Mouse (Mus musculus) left cerebral cortex, postnatal 10 days (tissue): ENCODE results near the gene Smg6. TPM values are rescaled to one million over a fixed set of nuclear protein-coding genes. Genes with fewer than 3 reads are reported as not detected.
A peak's percentile ranks its signal among the peaks of the same experiment; 100 is the strongest.

Experiments
- DNase-seq, 2 experiments: peaks; one replicate each; pipeline ENCODE4 v3.0.0; 2021 to 2022; ENCODE audit warnings: low spot score in 2 of 2, mixed read lengths in 1 of 2; ENCODE audit errors: extremely low spot score in 1 of 2
- intact Hi-C: fragments of 180-260 bp; cut with DNase I; formaldehyde crosslinking; loops from one replicate; pipeline ENCODE4 v1.15.1; 2025
- total RNA-seq, 2 experiments: library from RNA; stranded (reverse); gene quantifications; 2 replicates each; pipeline ENCODE4 v1.2.3; 2021

Smg6 gene
- total RNA-seq, result 10 to 100 TPM; 21.8 to 24.9 TPM

DNA sequence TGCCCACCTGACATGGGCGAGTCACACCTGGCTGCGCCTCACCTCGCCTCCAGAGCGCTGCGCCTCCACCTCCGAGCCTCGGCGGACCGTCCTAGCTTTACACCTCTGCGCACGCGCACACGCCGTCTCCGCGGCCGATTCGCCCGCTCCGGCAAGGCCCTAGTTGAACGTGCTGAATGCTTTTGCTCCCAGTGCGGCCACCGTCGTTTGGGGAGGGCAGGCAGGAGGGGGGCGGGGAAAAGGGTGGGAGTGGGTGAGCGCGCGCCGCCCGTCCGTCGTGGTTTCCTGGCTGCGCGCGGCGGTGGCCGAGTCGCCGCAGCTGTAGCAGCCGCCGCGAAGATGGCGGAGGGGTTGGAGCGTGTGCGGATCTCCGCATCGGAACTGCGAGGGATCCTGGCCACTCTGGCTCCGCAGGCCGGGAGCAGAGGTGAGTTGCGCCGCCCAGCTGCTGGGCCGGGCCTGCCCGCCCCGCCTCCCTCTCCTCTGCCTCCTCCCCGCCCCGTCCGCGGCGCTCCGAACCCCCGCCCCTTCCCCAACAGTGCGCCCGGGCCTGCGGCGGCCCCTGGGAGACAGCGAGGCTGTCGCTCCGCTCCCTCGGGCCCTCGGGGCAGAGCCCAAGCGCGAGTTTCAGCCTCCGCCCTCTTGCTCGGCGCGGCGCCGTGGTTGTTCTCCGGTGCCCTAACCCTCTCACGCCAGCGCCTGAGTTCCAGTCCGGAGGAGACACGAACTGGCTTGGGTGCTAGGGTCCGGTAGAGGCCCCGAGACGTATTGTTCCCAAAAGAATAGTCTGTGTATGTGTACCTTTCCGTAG lies at the start of gene Smg6, which contains the start of gene Srr:
Gene Smg6, plus strand, starts transcription at position 247 of the 811 bp plus-strand sequence.
Gene Srr, minus strand, starts transcription at position 372 of the 811 bp plus-strand sequence.
- peak; percentile 92 to 97 for DNase-seq
- intact Hi-C loops, result no loop called here

DNA sequence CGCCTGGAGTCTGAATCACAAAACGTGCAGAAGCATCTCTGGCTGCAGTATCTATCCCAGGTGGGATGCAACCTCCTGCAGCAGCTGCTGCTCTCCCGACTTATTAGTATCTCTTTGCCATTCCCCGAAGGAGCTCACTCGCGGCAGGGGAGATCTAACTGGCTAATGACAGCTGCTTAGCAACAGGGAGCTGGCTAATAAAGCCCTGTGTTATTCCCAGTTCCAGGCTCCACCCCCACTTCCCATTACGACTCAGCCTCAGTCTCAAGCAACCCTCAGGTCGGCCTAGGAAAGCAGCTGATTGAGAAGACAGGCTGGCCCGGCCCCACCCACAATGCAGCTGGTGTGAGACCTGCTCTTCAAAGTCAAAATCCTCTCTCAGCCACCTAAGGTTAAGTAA lies 48.8 kb upstream of the Smg6 start:
- intact Hi-C loops, result no loop called here
- DNase-seq, result peak; percentile 70 to 78

DNA sequence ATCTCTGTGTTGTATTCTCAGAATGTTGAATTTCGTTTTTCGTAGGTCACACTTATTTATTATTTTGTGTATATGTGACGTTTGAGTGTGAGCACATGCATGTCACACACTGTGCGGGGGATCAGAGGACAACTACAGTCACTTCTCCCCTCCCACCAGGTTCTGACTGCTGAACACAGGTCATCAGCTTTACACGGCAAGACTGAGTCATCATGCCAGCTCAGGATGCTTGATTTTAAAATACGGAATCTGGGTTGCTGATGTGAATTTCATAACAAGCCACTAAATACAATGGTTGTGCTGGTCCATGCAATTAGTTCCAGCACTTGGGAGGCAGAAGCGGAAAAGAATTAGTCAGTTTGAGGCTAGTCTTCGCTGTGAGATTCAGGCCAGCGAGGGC lies 44.6 kb upstream of the Smg6 start:
- intact Hi-C loops, result no loop called here
- no peak for DNase-seq

- intact Hi-C loops, result no loop called here
- DNase-seq, result peak in 1 of 2 experiments; percentile 51
These were observed 43.6 kb upstream of the Smg6 start for GRCm38 (mm10) chr11:74881979-74882378.

DNA sequence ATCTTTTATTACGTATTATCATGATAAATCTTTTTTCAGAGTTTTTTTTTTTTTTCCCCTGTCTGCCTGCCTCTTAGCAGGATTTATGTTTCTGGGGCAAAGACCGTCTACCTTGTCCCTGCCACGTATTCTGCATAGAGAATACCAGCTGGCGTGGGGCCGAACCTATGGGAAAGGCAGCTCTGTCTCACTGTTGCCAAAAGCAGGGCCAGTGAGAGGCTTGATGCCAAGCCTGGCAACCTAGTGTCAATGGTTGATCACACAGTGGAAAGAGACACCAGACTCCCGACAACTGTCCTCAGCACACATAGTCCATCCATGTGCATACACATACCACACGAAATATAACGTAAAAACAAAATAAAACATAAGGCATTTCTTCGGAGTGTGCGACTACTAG lies 42.5 kb upstream of the Smg6 start:
- no peak for DNase-seq
- intact Hi-C loops, result no loop called here

- intact Hi-C loops, result no loop called here
These were observed 31.0 kb upstream of the Smg6 start for GRCm38 (mm10) chr11:74894619-74895018.

DNA sequence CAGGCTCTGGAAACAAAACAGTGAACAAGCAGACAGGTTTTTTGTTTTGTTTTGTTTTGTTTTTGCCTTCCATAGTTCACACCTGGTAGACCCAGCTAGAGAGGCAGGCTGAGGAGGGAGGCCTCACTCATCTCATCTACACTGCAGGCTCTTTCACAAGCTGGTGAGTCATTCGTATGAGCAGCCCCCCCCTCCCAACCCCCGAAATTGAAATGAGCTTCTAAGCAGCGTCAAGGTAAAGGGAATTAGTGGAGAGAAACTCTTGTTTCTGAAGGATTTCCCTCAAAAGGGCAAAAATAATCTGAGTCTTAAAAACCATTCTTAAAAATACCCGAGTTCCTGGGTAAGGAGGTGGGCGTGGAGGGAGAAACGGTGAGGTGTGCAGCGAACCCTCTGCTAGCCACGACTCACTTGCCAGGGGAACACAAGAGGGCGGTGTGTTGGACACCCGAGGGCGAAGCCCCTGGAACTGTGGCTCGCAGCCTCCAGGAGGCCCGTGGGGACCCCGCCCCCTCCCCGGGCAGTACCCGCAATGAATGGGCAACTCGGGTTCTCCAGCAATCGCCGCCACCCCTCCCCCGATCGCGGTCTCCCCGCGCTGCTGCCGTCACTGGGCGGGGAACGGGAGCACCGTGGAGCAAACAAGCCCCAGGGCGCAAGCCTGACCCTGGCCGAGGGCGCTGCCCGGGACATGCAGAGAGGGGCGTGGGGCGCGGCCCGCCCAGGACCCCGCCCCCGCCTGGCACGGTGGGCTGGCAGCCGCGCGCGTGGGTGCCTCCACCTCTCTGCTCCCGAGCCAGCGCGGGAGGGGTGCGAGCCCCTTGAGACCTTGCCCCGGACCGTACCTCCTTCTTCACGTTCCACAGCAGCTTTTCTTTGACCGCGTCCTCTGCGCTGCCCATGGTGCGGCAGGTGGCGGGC lies 29.4 kb upstream of the Smg6 start:
- intact Hi-C loops, result no loop called here
- DNase-seq, result peak; percentile 55 to 85

More at GRCm38 (mm10) chr11:74894619-74895018, 31.0 kb upstream of the Smg6 start:
- no peak for DNase-seq

- intact Hi-C loops, result no loop called here
- peak; percentile 50 to 86 for DNase-seq
These were observed 28.5 kb upstream of the Smg6 start, which contains the start of gene Sgsm2 for GRCm38 (mm10) chr11:74896901-74897677. Gene Sgsm2, minus strand, starts transcription at chr11:74897060.

DNA sequence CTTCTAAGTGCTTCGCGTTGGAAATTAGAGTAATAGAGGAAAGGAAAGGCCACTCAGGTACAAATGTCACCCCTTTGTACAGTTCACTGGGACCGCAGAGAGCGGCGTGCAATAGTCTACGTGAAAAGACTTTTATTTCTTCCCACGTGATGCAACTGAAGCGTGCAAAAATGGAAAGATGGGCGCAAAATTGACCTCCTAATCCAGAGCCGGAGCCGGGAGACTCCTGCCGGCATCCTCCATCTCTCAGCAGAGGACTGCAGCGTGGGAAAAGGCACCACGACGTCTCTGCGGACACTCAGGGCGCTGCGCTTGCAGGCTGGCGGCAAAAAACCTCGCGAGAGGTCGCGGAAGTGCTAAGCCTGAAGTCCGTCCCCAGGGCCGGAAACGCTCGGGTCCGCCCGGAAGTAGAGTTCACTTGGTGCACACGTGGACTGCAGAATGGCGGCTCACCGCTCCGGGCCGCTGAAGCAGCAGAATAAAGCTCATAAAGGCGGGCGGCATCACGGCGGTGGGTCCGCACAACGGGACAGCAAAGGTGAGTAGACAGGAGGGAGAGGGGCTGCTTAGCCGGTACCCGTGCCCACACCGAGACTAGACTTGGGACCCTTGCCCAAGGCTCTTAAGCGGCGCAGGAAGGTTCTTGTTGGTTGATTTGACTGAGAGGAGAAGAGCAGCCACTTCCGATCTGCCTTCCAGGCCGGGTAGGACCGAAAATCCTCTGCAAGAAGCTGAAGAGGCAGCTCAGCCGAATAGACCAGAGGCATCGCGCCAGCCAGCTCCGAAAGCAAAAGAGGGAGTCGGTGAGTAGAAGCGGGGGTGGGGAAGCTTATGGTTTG lies 27.7 kb upstream of the Smg6 start, which contains the start of gene Tsr1:
Gene Tsr1, plus strand, starts transcription at position 394 of the 839 bp plus-strand sequence.
- intact Hi-C loops, result no loop called here
- DNase-seq, result peak; percentile 88 to 96

DNA sequence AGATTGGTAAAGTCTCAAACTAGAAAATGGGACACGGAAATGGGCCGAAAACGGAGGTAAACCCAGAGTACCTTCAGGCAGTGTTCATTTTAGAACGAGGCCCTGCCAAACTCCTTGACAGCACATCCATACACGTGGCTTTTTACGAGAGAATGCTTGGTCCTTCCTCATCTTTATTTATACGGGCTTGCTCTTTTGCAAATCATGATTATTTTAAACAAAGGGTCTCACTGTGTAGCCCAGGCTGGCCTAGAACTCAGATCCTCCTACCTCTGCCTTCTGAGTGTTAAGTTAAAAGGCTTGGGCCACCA lies 27.2 kb upstream of the Smg6 start:
- DNase-seq, result no peak
- intact Hi-C loops, result no loop called here

DNA sequence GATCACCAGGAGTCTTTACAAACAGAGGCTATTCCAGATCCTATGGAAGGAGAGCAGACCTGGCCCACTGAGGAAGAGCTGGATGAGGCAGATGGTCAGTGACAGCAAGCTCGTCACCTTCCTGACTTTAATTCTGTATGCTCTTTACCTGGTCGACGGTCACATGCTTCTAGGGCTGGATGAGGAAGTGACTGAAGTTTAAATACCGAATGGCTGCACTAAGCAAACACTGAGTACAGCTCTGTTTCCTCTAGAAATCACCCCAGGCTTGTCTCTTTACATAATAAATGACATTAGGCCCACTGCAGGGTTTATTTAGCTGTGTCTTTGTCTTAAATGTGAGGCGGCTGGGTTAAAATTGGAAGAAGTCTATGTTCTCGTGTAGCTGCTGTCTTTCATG lies 24.1 kb upstream of the Smg6 start:
- DNase-seq, result no peak
- intact Hi-C loops, result no loop called here

- intact Hi-C loops, result no loop called here
- no peak for DNase-seq
These were observed 23.2 kb upstream of the Smg6 start for GRCm38 (mm10) chr11:74902416-74902815.

GRCm38 (mm10) chr11:74907850-74908249 lies 17.8 kb upstream of the Smg6 start:
- intact Hi-C loops, result no loop called here
- no peak for DNase-seq

DNA sequence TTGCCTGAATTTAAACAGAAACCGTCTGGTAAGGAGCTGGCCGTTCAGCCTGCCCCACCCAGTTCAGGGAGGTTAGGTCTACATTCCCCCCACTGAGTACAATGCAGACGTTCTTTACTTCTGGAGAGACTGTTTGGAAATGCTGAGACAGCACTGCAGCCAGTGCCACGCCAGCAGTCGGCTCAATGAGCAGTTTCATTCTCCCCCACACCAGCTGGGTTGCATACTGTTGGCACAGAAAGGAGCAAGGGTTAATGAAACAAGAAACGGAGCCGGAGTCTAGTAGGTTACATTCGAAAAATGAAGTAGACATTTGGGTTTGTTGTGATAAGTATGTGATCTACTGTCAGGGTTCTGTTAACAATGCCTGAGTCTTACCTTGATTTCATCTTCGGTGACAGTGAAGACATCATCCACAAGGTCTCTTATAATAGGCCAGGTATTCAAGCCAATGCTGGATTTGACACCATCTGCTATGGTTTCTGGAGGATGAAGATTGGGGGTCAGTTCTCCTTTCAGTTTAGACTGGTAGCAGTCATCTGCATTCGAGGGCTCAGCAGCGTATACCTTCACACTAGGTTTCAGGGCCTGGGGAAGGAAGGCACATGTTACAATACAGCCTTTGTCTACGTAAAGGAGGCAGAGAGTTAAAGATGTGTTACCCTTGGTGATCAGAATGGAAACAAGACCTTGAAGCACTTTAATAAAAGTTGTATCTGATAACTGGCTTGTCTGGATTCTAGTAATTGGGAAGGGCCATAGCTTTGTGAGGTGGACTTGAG lies 16.8 kb upstream of the Smg6 start:
- intact Hi-C loops, result no loop called here
- no peak for DNase-seq

GRCm38 (mm10) chr11:74909978-74910377 lies 15.6 kb upstream of the Smg6 start:
- DNase-seq, result no peak
- intact Hi-C loops, result no loop called here

- DNase-seq, result no peak
- intact Hi-C loops, result no loop called here
These were observed 13.1 kb upstream of the Smg6 start for GRCm38 (mm10) chr11:74912492-74912891.

GRCm38 (mm10) chr11:74919249-74919648 lies 6.4 kb upstream of the Smg6 start:
- intact Hi-C loops, result no loop called here

More at GRCm38 (mm10) chr11:74919249-74919648, 6.4 kb upstream of the Smg6 start:
- no peak for DNase-seq
